Mouse (Mus musculus) heart, embryonic 16.5 days (tissue): ENCODE measurements around the gene Tlx1. TPM values are rescaled to one million over a fixed set of nuclear protein-coding genes. Genes with fewer than 3 reads are reported as not detected.

Source experiments
- ATAC-seq: fragments of 200-750 bp; cut with Nextera tagmentation; replicated peaks from 2 replicates; pipeline ENCODE4 v1.8.0; 2017; ENCODE audit warnings: moderate number of reproducible peaks; ENCODE audit not compliant: insufficient read depth, low FRiP score; ENCODE audit errors: extremely low read depth
- H3K27ac ChIP-seq: fragments of 300-500 bp; sonication (generic); 2 replicates; pipeline ENCODE4 v1.5.1; 2014; ENCODE audit warnings: mild to moderate bottlenecking, low read length, control low read depth, moderate library complexity
- H3K27me3 ChIP-seq: fragments of 300-500 bp; sonication (generic); 2 replicates; pipeline ENCODE4 v1.6.1; 2014; ENCODE audit warnings: low read length, mixed read lengths; ENCODE audit not compliant: control insufficient read depth, insufficient read depth
- H3K36me3 ChIP-seq: fragments of 300-500 bp; sonication (generic); 2 replicates; pipeline ENCODE4 v1.6.1; 2014; ENCODE audit not compliant: control insufficient read depth, insufficient read depth
- H3K4me1 ChIP-seq: fragments of 300-500 bp; sonication (generic); 2 replicates; pipeline ENCODE4 v1.6.1; 2014; ENCODE audit warnings: low read length, mixed read lengths; ENCODE audit not compliant: control insufficient read depth, insufficient read depth
- H3K4me2 ChIP-seq: fragments of 300-500 bp; sonication (generic); 2 replicates; pipeline ENCODE4 v1.6.1; 2014; ENCODE audit warnings: low read depth, mild to moderate bottlenecking, control low read depth, low read length
- H3K4me3 ChIP-seq: fragments of 300-500 bp; sonication (generic); 2 replicates; pipeline ENCODE4 v1.5.1; 2014; ENCODE audit warnings: mild to moderate bottlenecking, control low read depth, low read length
- H3K9ac ChIP-seq: fragments of 300-500 bp; sonication (generic); 2 replicates; pipeline ENCODE4 v1.6.1; 2014; ENCODE audit warnings: low read length, control low read depth
- H3K9me3 ChIP-seq: fragments of 300-500 bp; sonication (generic); replicated peaks from 2 replicates; pipeline ENCODE4 v1.6.1; 2016; ENCODE audit warnings: low read length; ENCODE audit not compliant: control insufficient read depth
- WGBS: fragments of 180-500 bp; shearing (Covaris S2); extraction: QIAGEN DNeasy Blood & Tissue Kit; methylation state at CpG from one replicate; pipeline ENCODE4 v1.1.7; 2014; 5-methylcytosine and 5-hydroxymethylcytosine counted together
- polyA plus RNA-seq: library from polyadenylated mRNA; unstranded; fragments of >200 nt; fragmentation: Nextera tagmentation; extraction: Ambion mirVana; gene quantifications from 2 replicates; pipeline ENCODE4 v1.2.1, GENCODE M21; 2015

The Tlx1 gene
- polyA plus RNA-seq, 1 experiment from 2014 or later = 0.28 TPM

- peaks cover 2% of the 10 kb centered on the region; the same call in 1 of the 2 replicates for H3K4me1 ChIP-seq
- no peaks in the 10 kb centered on the region for H3K9me3 ChIP-seq
- H3K27me3 ChIP-seq = peaks cover 90% of the 10 kb centered on the region
- no peak overlapping the region for H3K4me3 ChIP-seq
- no peak overlapping the region for H3K4me2 ChIP-seq
- no peak for ATAC-seq
- no peaks in the 10 kb centered on the region for H3K36me3 ChIP-seq
- no peak overlapping the region for H3K9ac ChIP-seq
- no peak overlapping the region for H3K27ac ChIP-seq
- WGBS = 20% methylated on average over 3 of the region's 3 CpGs
These were observed 7.9 kb upstream of the Tlx1 start for GRCm38 (mm10) chr19:45142531-45142930.

GRCm38 (mm10) chr19:45143214-45143895 is 7.1 kb upstream of the Tlx1 start:
- Histone ChIP-seq H3K27me3 (peaks cover 96% of the 10 kb centered on the region), H3K4me1 (peaks cover 2% of the 10 kb centered on the region; the same call in 1 of the 2 replicates), H3K9me3 (no peaks in the 10 kb centered on the region), H3K9ac (no peak overlapping the region), H3K4me3 (peak overlapping the region; percentile 11), H3K4me2 (peak overlapping the region; percentile 34), H3K27ac (no peak overlapping the region), H3K36me3 (no peaks in the 10 kb centered on the region)
- WGBS = 2% methylated on average over 45 of the region's 46 CpGs
- no peak for ATAC-seq

- no peak overlapping the region for H3K4me2 ChIP-seq
- peaks cover 12% of the 10 kb centered on the region for H3K4me1 ChIP-seq
- H3K4me3 ChIP-seq = no peak overlapping the region
- H3K27me3 ChIP-seq = peaks cover 94% of the 10 kb centered on the region
- H3K27ac ChIP-seq = no peak overlapping the region
- H3K9ac ChIP-seq = no peak overlapping the region
- no peak for ATAC-seq
- H3K9me3 ChIP-seq = no peaks in the 10 kb centered on the region
- WGBS = 3% methylated on average over 4 of the region's 4 CpGs
- no peaks in the 10 kb centered on the region for H3K36me3 ChIP-seq
These were observed 3.4 kb upstream of the Tlx1 start for GRCm38 (mm10) chr19:45147071-45147470.

- no peaks in the 10 kb centered on the region for H3K9me3 ChIP-seq
- H3K9ac ChIP-seq = no peak overlapping the region
- 7% methylated on average over 36 of the region's 36 CpGs for WGBS
- no peak overlapping the region for H3K27ac ChIP-seq
- peaks cover 10% of the 10 kb centered on the region for H3K4me1 ChIP-seq
- ATAC-seq = no peak
- peak overlapping the region; percentile 50 for H3K4me3 ChIP-seq
- H3K4me2 ChIP-seq = peak overlapping the region; percentile 61
- no peaks in the 10 kb centered on the region for H3K36me3 ChIP-seq
- peaks cover 95% of the 10 kb centered on the region for H3K27me3 ChIP-seq
These were observed 1.1 kb downstream of the Tlx1 start for GRCm38 (mm10) chr19:45151361-45152182.

GRCm38 (mm10) chr19:45152183-45152650 is 1.7 kb downstream of the Tlx1 start:
- Histone ChIP-seq H3K27me3 (peaks cover 95% of the 10 kb centered on the region), H3K27ac (no peak overlapping the region), H3K4me3 (0 out of 2 replicates have a peak overlapping the region, but pooled peaks have one; percentile 2), H3K36me3 (no peaks in the 10 kb centered on the region), H3K9me3 (no peaks in the 10 kb centered on the region), H3K4me2 (no peak overlapping the region), H3K9ac (no peak overlapping the region), H3K4me1 (peaks cover 10% of the 10 kb centered on the region)
- ATAC-seq = no peak
- WGBS = 33% methylated on average over 8 of the region's 8 CpGs

- H3K36me3 ChIP-seq = no peaks in the 10 kb centered on the region
- H3K4me2 ChIP-seq = peak overlapping the region; percentile 38
- peaks cover 95% of the 10 kb centered on the region for H3K27me3 ChIP-seq
- peak overlapping the region; percentile 30 for H3K4me3 ChIP-seq
- 2% methylated on average over 44 of the region's 44 CpGs for WGBS
- no peak overlapping the region for H3K27ac ChIP-seq
- peaks cover 10% of the 10 kb centered on the region for H3K4me1 ChIP-seq
- no peak for ATAC-seq
- peak overlapping the region; percentile 38 for H3K9ac ChIP-seq
- H3K9me3 ChIP-seq = no peaks in the 10 kb centered on the region
These were observed 3.0 kb downstream of the Tlx1 start for GRCm38 (mm10) chr19:45153311-45154058.

- Histone ChIP-seq H3K4me1 (peaks cover 10% of the 10 kb centered on the region), H3K9me3 (no peaks in the 10 kb centered on the region), H3K9ac (peak overlapping the region; percentile 38), H3K4me3 (peak overlapping the region; percentile 30), H3K27ac (no peak overlapping the region), H3K36me3 (no peaks in the 10 kb centered on the region), H3K27me3 (peaks cover 95% of the 10 kb centered on the region), H3K4me2 (peak overlapping the region; percentile 38)
- WGBS = 1% methylated on average over 24 of the region's 24 CpGs
- ATAC-seq = no peak
These were observed 3.5 kb downstream of the Tlx1 start for GRCm38 (mm10) chr19:45154059-45154386.

GRCm38 (mm10) chr19:45154521-45154920 is 4.0 kb downstream of the Tlx1 start:
- whole genome bisulfite sequencing = 2% methylated on average over 18 of the region's 18 CpGs
- no peak overlapping the region for H3K27ac ChIP-seq

More at GRCm38 (mm10) chr19:45154521-45154920, 4.0 kb downstream of the Tlx1 start:
- peak overlapping the region; percentile 30 for H3K4me3 ChIP-seq
- no peak overlapping the region for H3K9ac ChIP-seq
- H3K9me3 ChIP-seq = no peaks in the 10 kb centered on the region
- no peak for ATAC-seq
- peaks cover 95% of the 10 kb centered on the region for H3K27me3 ChIP-seq
- 0 out of 2 replicates have a peak overlapping the region, but pooled peaks have one; percentile 22 for H3K4me2 ChIP-seq
- no peaks in the 10 kb centered on the region for H3K36me3 ChIP-seq
- peaks cover 10% of the 10 kb centered on the region for H3K4me1 ChIP-seq
